Mouse (Mus musculus) heart, postnatal 0 days (tissue): Measurements from ENCODE around the gene Trpc3.

Experiments used
- CTCF ChIP-seq: IDR thresholded peaks from 2 replicates; pipeline ENCODE4 v1.5.1; 2016; ENCODE audit warnings: antibody characterized with exemption, control low read depth, low read depth
- EP300 ChIP-seq: IDR thresholded peaks from 2 replicates; pipeline ENCODE4 v1.6.1; 2016; ENCODE audit warnings: antibody characterized with exemption, low read depth

GRCm38 (mm10) chr3:36626803-36627202 is 63.2 kb downstream of the Trpc3 start:
- TF ChIP-seq CTCF (no peak), EP300 (no peak)
